Mouse (Mus musculus) liver, embryonic 12.5 days (tissue): Measurements from ENCODE around the gene Clec12a. TPM values are rescaled to one million over a fixed set of nuclear protein-coding genes. Genes with fewer than 3 reads are reported as not detected.

Experiments used
- polyA plus RNA-seq: library from polyadenylated mRNA; unstranded; fragments of >200 nt; fragmentation: Nextera tagmentation; extraction: Ambion mirVana; gene quantifications from 2 replicates; pipeline ENCODE4 v1.2.1, GENCODE M21; 2016

The Clec12a gene
- polyA plus RNA-seq, 1 experiment from 2014 or later: 2.7 TPM

Other genes with a start within 250 kb of the Clec12a start
- gene Clec2e, start 241.8 kb upstream of the Clec12a start, polyA plus RNA-seq: not detected in 2 replicates
- not detected in 2 replicates for gene Clec2d, start 162.1 kb upstream of the Clec12a start, polyA plus RNA-seq
- gene Cd69, start 67.3 kb upstream of the Clec12a start, polyA plus RNA-seq: 1.3 TPM in 2 replicates
- not detected in 2 replicates for gene 4922502D21Rik, start 10.9 kb upstream of the Clec12a start, polyA plus RNA-seq
- not detected in 2 replicates for gene Clec12b, start 43.2 kb downstream of the Clec12a start, polyA plus RNA-seq
- gene Clec1b, start 54.6 kb downstream of the Clec12a start, polyA plus RNA-seq: 31.9 and 32.7 TPM in 2 replicates
- 0.29 and 0.39 TPM in 2 replicates for gene Clec9a, start 66.2 kb downstream of the Clec12a start, polyA plus RNA-seq
- 0.24 and 0.38 TPM in 2 replicates for gene Clec1a, start 109.3 kb downstream of the Clec12a start, polyA plus RNA-seq
- 0.74 and 0.83 TPM in 2 replicates for gene Olr1, start 164.5 kb downstream of the Clec12a start, polyA plus RNA-seq
- gene Tmem52b, start 169.9 kb downstream of the Clec12a start, polyA plus RNA-seq: not detected in 2 replicates
- 37.8 and 38.0 TPM in 2 replicates for gene Gabarapl1, start 190.5 kb downstream of the Clec12a start, polyA plus RNA-seq
- gene Klre1, start 235.2 kb downstream of the Clec12a start, polyA plus RNA-seq: not detected in 2 replicates
- 0.18 and 0.83 TPM in 2 replicates for gene Klrd1, start 249.1 kb downstream of the Clec12a start, polyA plus RNA-seq